Mouse (Mus musculus) cerebellum, adult 2 months (tissue): ENCODE measurements around the gene Bik. TPM values are rescaled to one million over a fixed set of nuclear protein-coding genes. Genes with fewer than 3 reads are reported as not detected.
A peak's percentile ranks its signal among the peaks of the same experiment; 100 is the strongest.

Experiments
- DNase-seq, 2 experiments: peaks; one replicate each; pipeline ENCODE4 v3.0.0; 2021
- H3K27ac ChIP-seq: fragments of 200-500 bp; 2 replicates; pipeline ENCODE4 v1.5.1; 2012; ENCODE audit warnings: low read length, control low read depth, inconsistent platforms; ENCODE audit not compliant: insufficient read depth
- H3K27me3 ChIP-seq: fragments of 200-500 bp; 2 replicates; pipeline ENCODE4 v1.6.1; 2012; ENCODE audit warnings: inconsistent platforms, mild to moderate bottlenecking, low read length, moderate library complexity; ENCODE audit not compliant: control insufficient read depth, insufficient read depth
- H3K4me1 ChIP-seq: fragments of 200-500 bp; 2 replicates; pipeline ENCODE4 v1.6.1; 2011; ENCODE audit warnings: low read length; ENCODE audit not compliant: control insufficient read depth, insufficient read depth
- H3K4me3 ChIP-seq: fragments of 200-500 bp; replicated peaks from 2 replicates; pipeline ENCODE3; 2011; ENCODE audit warnings: mild to moderate bottlenecking, low read depth, low read length, control low read depth; ENCODE audit not compliant: insufficient read depth
- CTCF ChIP-seq: fragments of 200-500 bp; IDR thresholded peaks from 2 replicates; pipeline ENCODE4 v1.5.1; 2011; ENCODE audit warnings: low read depth, mild to moderate bottlenecking, control low read depth, low read length, moderate library complexity, borderline replicate concordance; ENCODE audit not compliant: insufficient read depth
- POLR2A ChIP-seq: fragments of 200-500 bp; IDR thresholded peaks from 2 replicates; pipeline ENCODE4 v1.6.1; 2011; ENCODE audit warnings: low read length, control low read depth, borderline replicate concordance; ENCODE audit not compliant: insufficient read depth
- WGBS: fragments of 180-500 bp; shearing (Covaris S2); methylation state at CpG from one replicate; pipeline ENCODE4 v1.1.7; 2018; 5-methylcytosine and 5-hydroxymethylcytosine counted together
- polyA plus RNA-seq: library from polyadenylated mRNA; depleted of rRNA; stranded (reverse); fragments of >200 nt; gene quantifications from 2 replicates; pipeline ENCODE4 v1.2.3, GENCODE M21; 2012

The Bik gene
- polyA plus RNA-seq, 1 experiment, result 0.31 TPM

- TF ChIP-seq CTCF (no peak), POLR2A (no peak)
- H3K27ac ChIP-seq, result no peak overlapping the region
- WGBS, result 92% methylated on average over 9 of the region's 9 CpGs
- H3K27me3 ChIP-seq, result no peaks in the 10 kb centered on the region
- no peak overlapping the region for H3K4me3 ChIP-seq
- DNase-seq, result no peak
- no peaks in the 10 kb centered on the region for H3K4me1 ChIP-seq
These were observed 50.0 kb downstream of the Bik start for GRCm38 (mm10) chr15:83576651-83577050.

GRCm38 (mm10) chr15:83582931-83583330 is 56.3 kb downstream of the Bik start:
- H3K4me1 ChIP-seq, result no peaks in the 10 kb centered on the region
- H3K4me3 ChIP-seq, result no peak overlapping the region
- H3K27me3 ChIP-seq, result no peaks in the 10 kb centered on the region
- DNase-seq, result no peak
- H3K27ac ChIP-seq, result no peak overlapping the region
- WGBS, result 63% methylated on average over 4 of the region's 4 CpGs
- TF ChIP-seq CTCF (no peak), POLR2A (no peak)

- WGBS, result 75% methylated on average over 8 of the region's 8 CpGs
- Histone ChIP-seq H3K27me3 (no peaks in the 10 kb centered on the region), H3K4me3 (no peak overlapping the region), H3K4me1 (no peaks in the 10 kb centered on the region), H3K27ac (no peak overlapping the region)
- no peak for DNase-seq
- TF ChIP-seq POLR2A, result no peak
- peak; percentile 45 for TF ChIP-seq CTCF
These were observed 56.9 kb downstream of the Bik start for GRCm38 (mm10) chr15:83583419-83584156.

GRCm38 (mm10) chr15:83584741-83585220 is 58.1 kb downstream of the Bik start:
- no peaks in the 10 kb centered on the region for H3K27me3 ChIP-seq
- H3K27ac ChIP-seq, result no peak overlapping the region
- H3K4me1 ChIP-seq, result no peaks in the 10 kb centered on the region
- no peak overlapping the region for H3K4me3 ChIP-seq
- no peak for DNase-seq
- 68% methylated on average over 6 of the region's 6 CpGs for WGBS
- TF ChIP-seq CTCF (no peak), POLR2A (no peak)

GRCm38 (mm10) chr15:83590841-83591240 is 64.2 kb downstream of the Bik start:
- WGBS, result 91% methylated on average over 4 of the region's 4 CpGs

GRCm38 (mm10) chr15:83591758-83592157 is 65.1 kb downstream of the Bik start:
- no peak overlapping the region for H3K4me3 ChIP-seq
- no peak overlapping the region for H3K27ac ChIP-seq
- DNase-seq, result no peak
- peaks cover 5% of the 10 kb centered on the region; the same call in 1 of the 2 replicates for H3K4me1 ChIP-seq
- H3K27me3 ChIP-seq, result no peaks in the 10 kb centered on the region
- 72% methylated on average over 6 of the region's 6 CpGs for whole genome bisulfite sequencing
- TF ChIP-seq CTCF, result no peak
- no peak for TF ChIP-seq POLR2A

More at GRCm38 (mm10) chr15:83590841-83591240, 64.2 kb downstream of the Bik start:
- H3K27me3 ChIP-seq, result no peaks in the 10 kb centered on the region
- DNase-seq, result no peak
- H3K4me3 ChIP-seq, result no peak overlapping the region
- no peak overlapping the region for H3K27ac ChIP-seq
- TF ChIP-seq CTCF (no peak), POLR2A (no peak)
- H3K4me1 ChIP-seq, result peaks cover 5% of the 10 kb centered on the region; the same call in 1 of the 2 replicates

GRCm38 (mm10) chr15:83592260-83593188 is 65.9 kb downstream of the Bik start:
- Histone ChIP-seq H3K4me1 (peaks cover 5% of the 10 kb centered on the region; the same call in 1 of the 2 replicates), H3K4me3 (no peak overlapping the region), H3K27me3 (no peaks in the 10 kb centered on the region), H3K27ac (no peak overlapping the region)
- TF ChIP-seq POLR2A, result no peak
- WGBS, result 80% methylated on average over 8 of the region's 8 CpGs
- DNase-seq, result no peak
